Mouse (Mus musculus) kidney, embryonic 16.5 days (tissue): ENCODE measurements at regions not wholly inside any gene's neighbourhood (a gene's known extent, or its start where the extent isn't known, plus 50 kb on each side); places are given as distances from the start of the nearest gene placed in this dataset.
A peak's percentile ranks its signal among the peaks of the same experiment; 100 is the strongest.
"Not testable (repeated sequence)": the region's sequence is repeated elsewhere in the genome, so short reads cannot be mapped to it uniquely, and the experiment has no call there.

Experiments
- ATAC-seq: fragments of 200-750 bp; cut with Nextera tagmentation; 2 replicates; pipeline ENCODE4 v1.8.0; 2017; ENCODE audit warnings: moderate TSS enrichment; ENCODE audit not compliant: low FRiP score, low TSS enrichment
- H3K27ac ChIP-seq: fragments of 300-500 bp; sonication (generic); 2 replicates; pipeline ENCODE4 v1.5.1; 2014; ENCODE audit warnings: low read length
- H3K27me3 ChIP-seq: fragments of 300-500 bp; sonication (generic); 2 replicates; pipeline ENCODE4 v1.6.1; 2014; ENCODE audit warnings: low read length, control low read depth, mixed read lengths; ENCODE audit not compliant: insufficient read depth
- H3K36me3 ChIP-seq: fragments of 300-500 bp; sonication (generic); 2 replicates; pipeline ENCODE4 v1.6.1; 2014; ENCODE audit warnings: low read length, control low read depth, mixed read lengths; ENCODE audit not compliant: insufficient read depth
- H3K4me1 ChIP-seq: fragments of 300-500 bp; sonication (generic); 2 replicates; pipeline ENCODE4 v1.6.1; 2014; ENCODE audit warnings: low read length, control low read depth, mixed read lengths; ENCODE audit not compliant: insufficient read depth
- H3K4me2 ChIP-seq: fragments of 300-500 bp; sonication (generic); replicated peaks from 2 replicates; pipeline ENCODE4 v1.6.1; 2014; ENCODE audit warnings: low read depth, low read length
- H3K4me3 ChIP-seq: fragments of 300-500 bp; sonication (generic); 2 replicates; pipeline ENCODE4 v1.5.1; 2014; ENCODE audit warnings: mild to moderate bottlenecking, low read length
- H3K9ac ChIP-seq: fragments of 300-500 bp; sonication (generic); replicated peaks from 2 replicates; pipeline ENCODE4 v1.6.1; 2014; ENCODE audit warnings: low read length
- H3K9me3 ChIP-seq: fragments of 300-500 bp; sonication (generic); 2 replicates; pipeline ENCODE4 v1.6.1; 2016; ENCODE audit warnings: low read length, control low read depth
- WGBS: fragments of 180-500 bp; shearing (Covaris S2); extraction: QIAGEN DNeasy Blood & Tissue Kit; methylation state at CpG from one replicate; pipeline ENCODE4 v1.1.7; 2014; 5-methylcytosine and 5-hydroxymethylcytosine counted together

- H3K4me1 ChIP-seq, H3K9me3 ChIP-seq, H3K36me3 ChIP-seq, H3K9ac ChIP-seq, H3K27ac ChIP-seq, ATAC-seq, H3K27me3 ChIP-seq, H3K4me2 ChIP-seq, H3K4me3 ChIP-seq: not testable (repeated sequence)
- 84% methylated on average over 3 of the region's 3 CpGs for WGBS
Measured at GRCm38 (mm10) chr13:66802558-66802957, 102.2 kb upstream of the Gm10767 start.

GRCm38 (mm10) chr13:66807661-66808060 lies 97.1 kb upstream of the Gm10767 start:
- H3K36me3 ChIP-seq, H3K4me1 ChIP-seq, H3K27ac ChIP-seq, H3K9me3 ChIP-seq, H3K9ac ChIP-seq, H3K27me3 ChIP-seq, ATAC-seq: not testable (repeated sequence)
- Histone ChIP-seq H3K4me3 (0 out of 2 replicates have a peak overlapping the region, but pooled peaks have one; percentile 10), H3K4me2 (peak overlapping the region; percentile 42)
- WGBS: 4% methylated on average over 23 of the region's 30 CpGs
